Mouse (Mus musculus): ENCODE data around the gene Plcb2.

- TF ChIP-seq POLR2A (IDR thresholded peaks at IDR 0.05; ENCODE audit: borderline replicate concordance, extremely low read depth, insufficient read depth, insufficient read length, poor library complexity, severe bottlenecking): no peak
- TF ChIP-seq CTCF (IDR thresholded peaks at IDR 0.05; ENCODE audit: borderline replicate concordance, extremely low read depth, insufficient read depth, insufficient read length): peak; percentile 59
These were observed 2.3 kb upstream of the Plcb2 start for GRCm38 (mm10) chr2:118730622-118730915.
